Mouse (Mus musculus): Measurements from ENCODE around the gene Tbxa2r.
A peak's percentile ranks its signal among the peaks of the same experiment; 100 is the strongest.

The Tbxa2r gene

DNA sequence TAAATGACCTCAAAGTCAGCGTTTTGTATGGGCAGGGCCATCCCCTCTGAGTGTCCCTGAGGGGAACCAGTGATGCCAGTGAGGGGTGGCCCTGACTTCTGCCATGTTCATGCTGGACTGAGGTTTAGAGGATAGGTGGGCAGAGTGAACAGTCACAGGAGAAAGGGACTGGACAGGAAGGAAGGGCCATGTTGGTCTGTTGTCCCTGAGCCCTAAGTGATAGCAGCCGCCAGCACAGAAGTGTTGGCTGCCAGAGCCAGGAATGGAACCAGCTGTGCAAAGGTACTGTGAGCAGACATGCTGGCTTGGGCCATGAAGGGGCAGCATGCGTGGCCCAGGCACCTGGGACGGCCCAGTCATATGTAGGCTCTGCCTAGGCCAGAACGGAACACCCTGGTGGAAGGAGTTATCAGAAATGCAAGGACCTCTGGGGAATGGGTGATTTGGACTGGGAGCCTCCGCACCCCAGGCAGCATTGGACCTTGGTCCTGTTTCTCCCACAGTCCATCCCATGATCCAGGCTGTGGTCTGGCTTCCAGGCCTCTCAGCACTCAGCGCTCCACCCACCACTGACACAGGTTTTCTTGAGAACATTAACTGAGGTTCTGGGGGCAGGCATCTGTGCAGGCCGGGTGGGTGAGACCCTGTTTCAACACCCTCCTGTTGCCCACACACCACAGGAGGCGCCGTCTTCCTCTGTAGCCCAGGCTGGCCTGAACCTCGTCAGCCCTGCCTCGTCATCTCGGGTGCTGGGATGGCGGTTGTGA, 28.8 kb upstream of the Tbxa2r start:
- no peak for DNase-seq (ENCODE audit: low spot score)

DNA sequence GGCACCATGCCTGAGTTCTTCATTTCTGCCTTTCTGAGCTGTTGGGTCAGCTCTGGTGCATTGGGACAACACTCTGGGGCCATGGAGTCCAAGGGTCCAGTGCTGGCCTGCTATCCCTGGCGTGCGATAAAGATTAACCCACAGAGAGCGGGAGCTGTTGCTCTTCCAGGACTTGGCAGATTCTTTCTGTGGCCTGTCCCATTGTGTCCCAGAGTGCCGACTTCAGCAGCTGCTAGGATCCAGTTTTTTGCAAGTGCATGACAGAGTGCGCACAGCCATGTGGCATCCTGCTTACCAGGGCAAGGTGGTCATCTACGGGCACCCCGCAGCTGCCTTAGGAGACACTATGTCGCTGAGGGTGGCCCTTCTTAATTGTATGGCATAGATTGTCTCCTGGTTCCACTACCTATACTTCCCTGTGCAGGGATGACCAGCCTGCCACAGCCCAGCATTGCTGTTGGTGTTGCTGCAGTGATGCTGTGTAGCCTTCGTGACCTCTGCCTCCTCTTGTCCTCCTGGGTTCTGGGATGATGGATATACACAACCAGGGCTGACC, 28.1 kb upstream of the Tbxa2r start:
- DNase-seq (ENCODE audit: low spot score), result no peak

DNA sequence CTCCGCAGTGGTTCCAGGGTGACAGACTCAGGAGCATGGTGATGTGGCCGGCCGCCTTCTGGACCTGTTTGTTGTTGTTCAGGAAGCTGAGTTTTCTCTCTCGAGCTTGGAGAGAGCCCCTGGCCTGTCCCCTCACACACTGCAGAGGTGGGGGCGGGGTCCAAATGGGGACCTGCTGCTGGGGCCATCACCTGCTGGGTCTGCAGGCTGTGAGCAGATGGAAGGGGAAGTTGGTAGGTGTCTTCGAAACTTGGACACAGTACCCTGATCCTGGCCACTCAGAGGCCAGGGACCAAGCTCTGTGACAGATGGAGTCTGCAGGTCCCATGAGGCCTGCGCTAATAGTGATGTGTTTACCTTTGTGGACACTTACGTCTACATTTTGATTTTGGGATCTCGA, 27.2 kb upstream of the Tbxa2r start:
- DNase-seq (ENCODE audit: low spot score), result no peak

DNA sequence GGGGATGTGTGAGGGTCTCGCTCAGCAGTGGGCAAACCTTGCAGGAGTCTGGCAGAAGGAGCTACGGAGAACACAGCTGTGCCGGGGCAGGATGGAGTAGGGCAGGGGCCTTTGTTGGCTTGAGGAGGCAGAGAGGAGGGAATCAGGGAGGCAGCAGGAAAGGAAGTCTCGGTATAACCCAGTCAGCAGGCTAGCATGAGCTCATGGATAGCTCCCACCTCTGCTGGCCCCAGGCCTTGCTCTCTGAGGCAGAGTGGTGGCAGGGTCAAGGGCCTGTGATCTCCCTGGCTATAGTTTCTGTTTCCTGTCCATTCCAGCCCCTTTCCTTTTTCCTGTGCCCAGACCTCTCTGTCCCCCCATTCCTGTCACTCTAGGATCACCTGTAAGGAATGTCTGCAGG, 26.2 kb upstream of the Tbxa2r start:
- DNase-seq (ENCODE audit: low spot score), result no peak

DNA sequence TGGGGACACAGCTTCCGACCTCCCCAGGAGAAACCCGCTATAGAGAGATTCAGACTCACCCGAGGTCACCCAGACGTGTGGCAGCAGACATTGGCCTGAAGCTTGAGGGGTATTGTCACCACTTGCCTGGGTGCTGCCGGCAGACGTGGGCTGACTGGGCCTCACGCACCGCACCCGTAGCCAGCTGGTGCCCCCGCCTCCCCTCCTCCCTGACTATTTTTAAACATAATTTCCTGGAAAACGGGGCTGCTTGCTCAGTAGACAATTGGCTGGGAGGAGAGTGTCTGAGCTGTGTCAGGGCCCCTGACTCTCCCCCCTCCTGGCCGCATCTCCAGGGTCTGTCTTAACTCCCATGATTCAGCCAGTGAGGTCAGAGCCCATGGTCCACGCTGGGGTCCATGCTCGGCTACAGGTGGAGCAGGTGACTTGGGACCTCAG, 25.7 kb upstream of the Tbxa2r start:
- DNase-seq (ENCODE audit: low spot score), result no peak

DNA sequence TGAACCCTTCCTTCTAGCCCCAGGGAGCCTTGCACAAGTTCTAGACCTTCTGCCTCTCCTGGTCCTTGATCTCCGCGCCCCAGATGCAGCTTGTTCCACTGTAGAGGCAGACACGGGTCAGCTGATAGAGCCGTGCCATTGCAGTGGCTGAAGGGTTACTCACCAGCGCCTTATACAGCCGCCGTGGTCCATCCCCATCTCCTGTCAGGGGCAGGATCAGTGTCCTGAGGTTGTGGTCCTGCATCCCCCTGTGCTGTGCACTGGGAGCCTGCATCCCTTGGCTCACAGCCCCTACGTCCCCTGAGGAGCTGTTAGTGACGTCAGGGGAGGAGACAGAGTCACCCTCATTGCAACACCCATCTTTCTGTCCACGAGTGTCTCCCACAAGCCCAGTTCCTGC, 25.3 kb upstream of the Tbxa2r start:
- DNase-seq (ENCODE audit: low spot score), result no peak

DNA sequence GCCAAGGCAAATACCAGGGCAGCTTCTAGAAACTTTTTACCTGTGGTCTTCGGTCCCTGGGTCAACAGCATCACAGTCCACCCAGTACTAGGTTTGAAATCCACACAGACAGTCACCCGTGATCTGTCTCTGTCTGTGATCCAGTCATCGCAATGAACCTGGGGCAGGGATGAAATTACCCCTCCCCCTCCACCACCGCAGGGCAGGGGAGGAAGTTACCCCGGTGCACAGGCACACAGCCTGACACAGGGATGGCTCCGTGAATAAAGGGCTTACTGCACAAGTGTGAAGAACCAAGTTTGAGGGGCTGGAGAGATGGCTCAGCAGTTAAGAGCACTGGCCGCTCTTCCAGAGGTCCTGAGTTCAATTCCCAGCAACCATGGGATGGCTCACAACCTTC, 24.8 kb upstream of the Tbxa2r start:
- no peak for DNase-seq (ENCODE audit: low spot score)

DNA sequence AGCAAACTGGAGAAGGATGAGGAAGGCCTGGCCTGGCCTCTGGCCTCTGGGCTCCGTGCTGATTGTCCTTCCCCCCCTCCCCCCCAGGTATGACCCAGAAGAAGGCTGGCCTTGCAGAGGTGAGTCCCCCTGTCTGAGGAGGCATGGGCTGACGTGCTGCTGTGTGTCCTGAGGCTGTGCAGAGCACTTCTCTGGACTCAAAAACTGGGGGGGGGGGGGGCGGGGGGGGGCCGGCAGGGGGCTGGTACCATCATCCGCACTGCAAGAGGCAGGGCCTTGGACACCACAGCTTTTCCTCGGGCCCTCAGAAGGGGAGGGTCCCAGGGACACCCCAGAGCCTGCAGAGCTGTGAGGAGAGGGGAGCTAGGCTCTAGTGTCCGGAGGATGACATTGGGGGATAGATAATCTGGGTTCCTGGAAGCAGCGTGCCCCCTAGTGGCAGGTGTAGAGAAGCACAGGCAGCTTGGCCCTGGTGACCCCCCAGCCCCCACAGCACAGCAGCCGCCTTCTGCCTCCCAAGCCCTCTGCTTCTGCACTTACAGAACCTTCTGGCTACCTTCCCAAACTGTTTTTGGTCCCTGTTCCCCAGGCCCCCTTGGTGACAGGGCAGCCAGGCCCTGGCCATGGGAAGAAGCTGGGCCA, 23.8 kb upstream of the Tbxa2r start:
- DNase-seq (ENCODE audit: low spot score), result peak; percentile 75

DNA sequence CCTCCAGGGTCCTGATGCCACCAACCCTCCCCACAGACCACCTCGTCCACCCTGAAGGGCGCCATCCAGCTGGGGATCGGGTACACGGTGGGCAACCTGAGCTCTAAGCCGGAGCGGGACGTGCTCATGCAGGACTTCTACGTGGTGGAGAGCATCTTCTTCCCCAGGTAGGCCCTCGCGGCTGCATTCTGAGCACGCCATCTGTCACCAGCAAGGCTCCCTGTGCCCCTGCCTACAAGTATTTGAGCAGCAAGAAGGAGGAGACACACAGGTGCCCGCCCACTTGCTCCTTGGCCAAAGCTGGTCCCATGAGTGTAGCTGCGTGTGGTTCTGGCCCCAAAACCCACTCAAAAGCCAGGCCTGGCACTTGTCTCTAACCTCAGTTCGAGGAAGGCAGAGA, 22.9 kb upstream of the Tbxa2r start:
- no peak for DNase-seq (ENCODE audit: low spot score)

DNA sequence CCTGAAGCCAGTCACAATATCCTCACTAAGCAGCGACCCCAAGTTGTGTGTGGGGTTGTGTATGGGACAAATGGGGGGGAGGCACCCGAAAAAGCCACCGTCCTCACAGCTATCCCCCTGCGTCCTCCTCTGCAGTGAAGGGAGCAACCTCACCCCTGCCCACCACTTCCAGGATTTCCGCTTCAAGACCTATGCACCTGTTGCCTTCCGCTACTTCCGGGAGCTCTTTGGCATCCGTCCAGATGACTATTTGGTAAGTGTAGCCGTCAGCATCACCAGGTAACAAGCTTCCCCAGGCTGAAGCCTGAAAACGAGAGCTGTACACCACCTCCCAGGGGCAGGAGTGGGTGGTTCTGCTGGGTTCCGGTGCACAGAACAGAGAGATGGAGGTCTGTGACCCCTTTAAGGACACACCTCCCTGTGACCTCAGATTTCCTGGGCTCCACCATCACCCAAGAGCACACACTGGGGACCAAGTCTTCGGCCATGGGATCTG, 22.3 kb upstream of the Tbxa2r start:
- no peak for DNase-seq (ENCODE audit: low spot score)

DNA sequence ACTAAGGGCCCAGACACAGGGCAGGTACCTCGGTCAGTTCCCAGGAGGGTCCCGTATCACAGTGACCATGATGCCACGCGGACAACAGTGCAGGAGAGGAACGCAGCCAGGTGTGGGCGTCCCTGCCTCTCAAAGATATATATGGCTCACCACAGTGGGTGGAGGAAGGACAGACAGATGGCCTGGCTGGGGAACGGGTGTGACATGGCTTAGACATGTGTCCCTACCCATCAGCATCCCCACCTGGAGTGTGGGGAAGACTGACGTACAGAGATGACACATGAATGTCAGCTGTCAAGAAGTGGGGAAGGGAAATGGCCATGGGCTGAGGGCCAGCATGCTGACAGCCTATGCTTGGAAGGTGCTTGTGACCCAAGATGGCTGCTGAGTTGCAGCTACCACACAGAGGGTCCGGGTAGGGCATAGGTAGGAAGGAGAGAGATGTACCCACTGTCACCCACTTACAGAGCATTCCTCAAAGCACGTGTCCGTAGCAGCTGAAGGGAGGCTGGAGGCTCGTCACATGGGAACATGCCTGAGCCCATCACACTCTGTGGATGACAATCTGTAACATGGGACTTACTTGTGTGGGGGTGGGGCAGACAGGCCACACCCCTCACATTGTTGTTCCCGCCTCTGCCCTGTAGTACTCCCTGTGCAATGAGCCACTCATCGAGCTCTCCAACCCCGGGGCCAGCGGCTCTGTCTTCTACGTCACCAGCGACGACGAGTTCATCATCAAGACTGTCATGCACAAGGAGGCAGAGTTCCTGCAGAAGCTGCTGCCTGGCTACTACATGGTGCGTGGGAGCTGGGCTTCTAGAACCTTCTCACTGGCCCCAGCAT, 21.5 kb upstream of the Tbxa2r start:
- no peak for DNase-seq (ENCODE audit: low spot score)

DNA sequence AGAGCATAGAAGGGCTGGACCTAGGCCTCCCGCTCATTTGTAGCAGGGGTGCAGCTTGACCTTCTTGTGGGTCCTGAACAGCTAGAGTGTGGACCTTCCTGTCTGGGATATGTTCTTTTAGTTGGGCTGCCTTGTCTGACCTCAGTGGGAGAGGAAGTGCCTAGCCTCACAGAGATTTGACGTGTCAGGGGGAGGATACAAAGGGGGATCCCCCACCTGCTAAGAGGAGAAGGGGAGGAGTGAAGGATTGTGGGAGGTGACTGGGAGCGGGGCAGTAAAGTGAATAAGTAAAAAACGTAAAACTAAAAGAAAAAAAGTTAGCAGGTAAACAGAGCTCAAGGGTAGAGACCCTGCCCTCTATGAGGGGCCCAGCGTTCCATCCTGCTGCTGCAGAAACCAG, 19.0 kb upstream of the Tbxa2r start:
- DNase-seq (ENCODE audit: low spot score), result no peak

DNA sequence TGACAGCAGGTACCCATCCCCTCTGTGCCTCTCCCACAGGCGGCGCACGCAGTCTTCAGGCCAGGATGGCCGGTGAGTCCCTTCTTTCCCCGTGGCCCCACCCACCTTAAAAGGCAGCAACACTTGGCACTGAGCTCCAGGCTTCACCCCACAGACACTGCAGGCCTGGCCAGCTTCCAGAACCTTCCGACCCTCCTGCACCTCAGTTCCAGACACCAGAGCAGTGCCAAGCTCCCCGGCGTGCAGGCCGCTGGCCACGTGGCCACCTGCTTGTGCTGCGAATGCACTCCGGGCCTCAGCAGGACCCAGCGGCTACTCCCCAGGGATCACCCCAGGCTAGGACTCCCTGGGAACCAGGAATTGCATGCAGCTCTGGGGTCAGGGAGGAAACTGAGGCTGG, 14.9 kb upstream of the Tbxa2r start:
- DNase-seq (ENCODE audit: low spot score), result no peak

DNA sequence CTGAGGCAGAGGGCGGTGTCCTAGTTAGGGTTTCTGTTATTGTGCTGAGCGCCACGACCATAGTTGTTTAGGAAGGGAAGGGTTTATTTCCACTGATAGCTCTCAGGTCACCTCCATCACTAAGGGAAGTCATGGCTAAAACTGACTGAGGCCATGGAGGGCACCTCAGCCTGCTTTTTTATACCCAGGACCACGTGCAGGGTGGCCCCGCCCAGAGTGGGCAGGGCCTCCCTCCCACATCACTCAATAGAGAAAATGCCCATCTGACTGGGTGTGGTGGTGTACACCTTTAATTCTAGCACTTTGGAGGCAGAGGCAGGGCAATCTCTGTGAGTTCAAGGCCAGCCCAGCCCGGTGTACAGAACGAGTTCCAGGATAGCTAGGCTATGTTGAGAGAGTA, 14.3 kb upstream of the Tbxa2r start:
- DNase-seq (ENCODE audit: low spot score), result no peak

DNA sequence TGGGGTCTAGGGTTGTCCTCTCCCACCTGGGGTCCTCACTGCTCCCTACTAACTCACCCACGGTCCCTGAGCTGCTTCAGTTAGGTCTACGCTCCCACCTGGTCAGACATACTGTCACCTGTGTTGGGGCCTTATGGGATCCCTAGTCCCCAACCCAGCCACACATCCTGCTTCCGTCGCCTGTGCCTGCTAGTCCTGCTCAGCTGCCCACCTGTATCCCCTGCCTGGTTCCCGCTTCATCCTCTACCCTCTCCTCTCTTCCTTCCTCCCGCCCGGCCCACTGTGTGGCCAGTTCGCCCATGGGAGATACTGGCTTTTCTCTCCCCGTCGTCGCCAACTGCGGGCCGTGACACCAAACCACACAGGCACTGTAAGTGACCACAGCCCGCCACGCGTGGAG, 12.9 kb upstream of the Tbxa2r start:
- no peak for DNase-seq (ENCODE audit: low spot score)

DNA sequence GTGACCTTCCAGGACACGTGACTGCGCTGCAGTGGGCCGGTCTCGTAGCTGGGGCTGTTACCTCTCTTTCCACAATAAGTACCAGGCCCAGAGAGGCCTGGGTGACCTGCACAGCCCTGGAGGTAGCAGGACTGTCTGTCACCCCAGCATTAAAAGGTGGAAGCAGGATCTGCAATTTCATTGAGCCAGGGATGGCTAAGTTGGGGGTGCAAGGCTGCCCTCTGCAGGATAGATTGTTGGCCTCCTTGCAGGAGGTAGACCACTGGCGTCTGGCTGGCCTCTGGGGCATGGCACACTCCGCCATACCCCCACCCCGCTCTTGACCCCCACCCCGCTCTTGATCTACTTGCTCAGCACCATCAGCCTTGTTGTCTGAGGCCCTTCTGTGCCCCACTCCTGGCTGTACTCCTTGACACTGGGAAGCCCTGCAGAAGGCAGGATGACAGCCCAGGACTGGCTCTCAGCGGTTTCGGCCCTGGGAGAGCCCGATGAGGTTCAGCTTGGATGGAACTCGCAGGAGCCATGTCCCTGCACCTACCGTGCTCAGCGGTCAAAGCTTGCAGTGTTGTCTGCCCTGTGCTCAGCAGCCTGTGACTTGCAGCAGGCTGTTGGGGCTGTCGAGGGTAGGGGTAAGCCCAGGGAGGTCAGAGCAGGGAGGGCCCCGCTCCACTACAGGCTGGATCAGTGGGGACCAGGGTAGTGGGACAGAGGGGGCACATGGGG, 12.0 kb upstream of the Tbxa2r start:
- DNase-seq (ENCODE audit: low spot score), result peak; percentile 58

DNA sequence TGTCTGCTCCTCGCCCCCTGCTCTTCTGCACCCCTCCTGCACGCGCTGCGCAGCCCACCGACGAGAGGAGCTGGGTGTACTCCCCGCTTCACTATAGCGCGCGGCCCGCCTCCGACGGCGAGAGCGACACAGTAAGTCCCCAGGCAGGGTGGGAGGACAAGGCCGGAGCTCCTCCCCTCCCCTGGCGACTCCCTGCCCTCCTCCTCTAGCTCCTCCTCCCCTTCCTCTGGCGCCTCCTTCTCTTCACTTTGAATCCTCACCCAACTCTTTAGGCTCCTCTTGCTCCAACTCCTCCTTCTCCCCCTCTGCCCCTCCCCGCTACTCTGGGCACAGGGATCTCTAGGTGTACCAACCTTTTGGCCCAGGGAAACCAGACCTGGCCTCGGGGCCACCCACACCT, 11.3 kb upstream of the Tbxa2r start:
- DNase-seq (ENCODE audit: low spot score), result peak; percentile 77

DNA sequence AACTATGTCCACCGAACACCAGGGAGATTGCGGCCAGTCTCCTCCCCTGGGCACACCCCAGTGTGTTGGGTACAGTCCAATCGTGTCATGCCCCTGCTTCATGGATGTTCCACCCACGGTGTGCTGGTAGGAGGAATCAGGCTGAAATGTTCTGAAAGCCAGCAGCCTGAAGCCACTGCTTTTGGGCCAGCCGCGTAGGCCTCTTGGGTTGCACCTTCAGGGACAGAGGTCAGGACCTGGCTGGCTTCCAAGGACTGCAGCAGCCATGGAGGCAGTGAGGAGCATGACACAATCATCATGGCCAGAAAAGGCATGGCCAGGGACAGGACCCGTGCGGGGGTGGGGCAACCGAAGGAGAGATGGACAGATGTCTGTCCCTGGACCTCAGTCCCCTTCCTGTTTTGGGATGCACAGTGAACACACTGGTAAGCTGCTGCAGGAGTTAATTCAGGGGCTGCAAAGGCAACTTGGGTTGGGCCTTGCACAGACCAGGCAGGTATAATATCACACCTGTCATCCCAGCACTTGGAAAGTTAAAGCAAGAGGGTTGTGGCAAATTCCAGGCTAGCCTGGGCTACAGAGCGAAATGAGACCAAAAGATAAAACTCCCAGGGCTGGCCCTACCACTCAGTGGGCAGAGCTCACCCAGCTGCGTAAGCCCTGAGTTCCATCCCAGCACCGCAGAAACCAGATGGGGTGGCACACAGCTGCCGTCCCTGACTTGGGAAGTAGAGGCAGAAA, 9.8 kb upstream of the Tbxa2r start:
- DNase-seq (ENCODE audit: low spot score), result no peak

DNA sequence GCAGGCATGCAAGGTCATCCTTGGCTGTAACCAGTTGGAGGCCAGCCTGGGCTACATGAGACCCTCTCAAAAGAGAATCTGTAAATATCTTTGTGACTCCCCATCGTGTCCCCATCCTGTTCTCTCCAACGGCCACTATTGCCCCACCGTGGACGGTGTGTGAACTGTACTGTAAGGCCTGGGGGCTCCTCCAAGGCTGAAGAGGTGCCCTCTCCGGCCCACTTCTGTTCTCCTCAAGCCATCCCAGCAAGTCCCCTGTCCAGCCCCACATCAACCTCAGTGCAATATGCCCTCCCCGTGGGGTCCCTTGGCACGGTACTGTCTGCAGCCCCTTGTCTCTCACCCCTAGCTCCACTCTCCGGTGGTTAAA, 9.2 kb upstream of the Tbxa2r start:
- DNase-seq (ENCODE audit: low spot score), result no peak

DNA sequence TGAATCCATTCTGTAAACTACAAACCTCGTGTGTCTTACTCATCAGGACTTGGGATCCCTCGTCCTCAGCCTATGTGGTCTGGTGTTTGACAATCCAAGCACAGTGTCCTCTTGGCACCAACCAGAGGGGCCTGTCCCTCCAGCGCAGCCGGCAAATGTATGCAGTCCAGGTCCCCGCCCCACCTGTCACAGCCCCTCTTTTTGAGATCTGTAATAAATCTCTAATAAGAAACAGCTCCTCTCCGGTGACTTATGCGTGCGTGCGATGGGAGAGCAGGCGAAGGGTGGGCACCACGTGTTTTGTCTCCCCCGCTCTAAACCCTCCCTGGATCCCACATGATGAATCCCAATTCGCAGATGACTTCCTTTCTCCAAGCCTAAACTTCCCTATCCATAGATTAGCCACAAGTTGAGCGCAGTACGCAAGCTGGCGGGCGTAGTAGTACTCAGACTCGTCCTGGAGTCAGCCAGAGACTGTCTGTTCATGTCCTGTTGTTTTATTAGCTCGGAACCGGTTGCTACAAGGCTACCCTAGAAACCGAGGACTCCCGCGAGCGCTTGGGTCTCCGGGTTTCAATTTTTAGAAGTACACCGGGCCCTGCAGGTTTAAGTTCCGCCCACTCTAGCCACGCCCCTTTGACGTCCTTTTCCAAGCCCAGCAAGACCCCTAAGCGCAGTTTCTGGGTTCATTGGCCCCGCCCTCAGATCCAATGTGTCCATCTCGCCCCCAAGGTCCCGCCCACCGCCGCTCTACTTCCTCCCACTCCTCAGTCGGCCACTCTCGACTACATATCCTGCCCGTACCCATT, 8.6 kb upstream of the Tbxa2r start:
- peak; percentile 99 for DNase-seq (ENCODE audit: low spot score)

Measured in embryo, embryonic 10 days (tissue).